Mouse (Mus musculus) heart, embryonic 15.5 days (tissue): ENCODE results near the gene Kcnab1. TPM values are rescaled to one million over a fixed set of nuclear protein-coding genes. Genes with fewer than 3 reads are reported as not detected.

Experiments
- ATAC-seq: fragments of 200-750 bp; cut with Nextera tagmentation; replicated peaks from 2 replicates; pipeline ENCODE4 v1.8.0; 2017; ENCODE audit warnings: low read depth, moderate TSS enrichment; ENCODE audit not compliant: insufficient number of reproducible peaks, insufficient read depth, low FRiP score
- H3K27ac ChIP-seq: fragments of 300-500 bp; sonication (generic); 2 replicates; pipeline ENCODE4 v1.5.1; 2015; ENCODE audit warnings: mild to moderate bottlenecking, inconsistent platforms
- H3K27me3 ChIP-seq: fragments of 300-500 bp; sonication (generic); 2 replicates; pipeline ENCODE4 v1.6.1; 2015; ENCODE audit warnings: inconsistent platforms
- H3K36me3 ChIP-seq: fragments of 300-500 bp; sonication (generic); 2 replicates; pipeline ENCODE4 v1.6.1; 2015; ENCODE audit warnings: mild to moderate bottlenecking, inconsistent platforms
- H3K4me1 ChIP-seq: fragments of 300-500 bp; sonication (generic); replicated peaks from 2 replicates; pipeline ENCODE4 v1.6.1; 2015; ENCODE audit warnings: inconsistent platforms
- H3K4me2 ChIP-seq: fragments of 300-500 bp; sonication (generic); 2 replicates; pipeline ENCODE4 v1.6.1; 2015; ENCODE audit warnings: inconsistent platforms, mild to moderate bottlenecking, moderate library complexity
- H3K4me3 ChIP-seq: fragments of 300-500 bp; sonication (generic); 2 replicates; pipeline ENCODE4 v1.5.1; 2015; ENCODE audit warnings: mild to moderate bottlenecking, inconsistent platforms
- H3K9ac ChIP-seq: fragments of 300-500 bp; sonication (generic); 2 replicates; pipeline ENCODE4 v1.6.1; 2015; ENCODE audit warnings: mild to moderate bottlenecking, inconsistent platforms
- H3K9me3 ChIP-seq: fragments of 300-500 bp; sonication (generic); replicated peaks from 2 replicates; pipeline ENCODE4 v1.6.1; 2016; ENCODE audit warnings: inconsistent platforms
- WGBS: fragments of 180-500 bp; shearing (Covaris S2); methylation state at CpG from one replicate; pipeline ENCODE4 v1.1.7; 2015; ENCODE audit warnings: mixed read lengths; 5-methylcytosine and 5-hydroxymethylcytosine counted together
- polyA plus RNA-seq: library from polyadenylated mRNA; unstranded; fragments of >200 nt; fragmentation: Nextera tagmentation; extraction: Ambion mirVana; gene quantifications from 2 replicates; pipeline ENCODE4 v1.2.1, GENCODE M21; 2015

Kcnab1 gene
- polyA plus RNA-seq, 1 experiment from 2014 or later = 2.3 TPM

GRCm38 (mm10) chr3:65358275-65358674 lies 249.1 kb downstream of the Kcnab1 start:
- H3K27me3 ChIP-seq = no peaks in the 10 kb centered on the region
- WGBS = 60% methylated on average over 2 of the region's 2 CpGs
- H3K4me3 ChIP-seq = no peak overlapping the region
- H3K9ac ChIP-seq = no peak overlapping the region
- no peaks in the 10 kb centered on the region for H3K36me3 ChIP-seq
- no peak overlapping the region for H3K27ac ChIP-seq
- H3K4me2 ChIP-seq = no peak overlapping the region
- no peak for ATAC-seq
- no peaks in the 10 kb centered on the region for H3K9me3 ChIP-seq
- H3K4me1 ChIP-seq = peaks cover 27% of the 10 kb centered on the region

- H3K27me3 ChIP-seq = no peaks in the 10 kb centered on the region
- H3K27ac ChIP-seq = no peak overlapping the region
- 83% methylated on average over 2 of the region's 2 CpGs for WGBS
- H3K4me1 ChIP-seq = peaks cover 27% of the 10 kb centered on the region
- no peak for ATAC-seq
- no peak overlapping the region for H3K9ac ChIP-seq
- no peak overlapping the region for H3K4me3 ChIP-seq
- H3K4me2 ChIP-seq = no peak overlapping the region
- no peaks in the 10 kb centered on the region for H3K9me3 ChIP-seq
- H3K36me3 ChIP-seq = no peaks in the 10 kb centered on the region
Observed at GRCm38 (mm10) chr3:65358841-65359240, 249.7 kb downstream of the Kcnab1 start.

- ATAC-seq = peak; percentile 63; the same call in 1 of the 2 replicates
- Histone ChIP-seq H3K4me1 (peaks cover 27% of the 10 kb centered on the region), H3K36me3 (no peaks in the 10 kb centered on the region), H3K4me2 (peak overlapping the region; percentile 47), H3K9me3 (no peaks in the 10 kb centered on the region), H3K4me3 (peak overlapping the region; percentile 14; the same call in 1 of the 2 replicates), H3K27me3 (no peaks in the 10 kb centered on the region), H3K9ac (no peak overlapping the region), H3K27ac (peak overlapping the region; percentile 65)
- 17% methylated on average over 8 of the region's 8 CpGs for WGBS
Observed at GRCm38 (mm10) chr3:65360163-65360969, 251.2 kb downstream of the Kcnab1 start.

- 0 out of 2 replicates have a peak, but pooled peaks have one; percentile 54 for ATAC-seq
- Histone ChIP-seq H3K4me1 (peaks cover 22% of the 10 kb centered on the region), H3K9me3 (no peaks in the 10 kb centered on the region), H3K27ac (no peak overlapping the region), H3K36me3 (no peaks in the 10 kb centered on the region), H3K27me3 (no peaks in the 10 kb centered on the region), H3K4me3 (no peak overlapping the region), H3K4me2 (no peak overlapping the region), H3K9ac (no peak overlapping the region)
- WGBS = 83% methylated on average over 1 of the region's 1 CpGs
Observed at GRCm38 (mm10) chr3:65363438-65363837, 254.3 kb downstream of the Kcnab1 start.

GRCm38 (mm10) chr3:65365184-65365583 lies 256.0 kb downstream of the Kcnab1 start:
- Histone ChIP-seq H3K9ac (no peak overlapping the region), H3K4me2 (no peak overlapping the region), H3K27me3 (no peaks in the 10 kb centered on the region), H3K36me3 (0 out of 2 replicates have a peak, but pooled peaks cover 4% of the 10 kb centered on the region), H3K27ac (no peak overlapping the region), H3K4me1 (peaks cover 11% of the 10 kb centered on the region), H3K4me3 (no peak overlapping the region), H3K9me3 (no peaks in the 10 kb centered on the region)
- no peak for ATAC-seq
- 70% methylated on average over 6 of the region's 6 CpGs for WGBS

- H3K9me3 ChIP-seq = no peaks in the 10 kb centered on the region
- H3K4me1 ChIP-seq = peaks cover 3% of the 10 kb centered on the region
- H3K27ac ChIP-seq = no peak overlapping the region
- H3K27me3 ChIP-seq = no peaks in the 10 kb centered on the region
- H3K4me3 ChIP-seq = no peak overlapping the region
- no peak overlapping the region for H3K4me2 ChIP-seq
- 90% methylated on average over 10 of the region's 10 CpGs for WGBS
- H3K36me3 ChIP-seq = 0 out of 2 replicates have a peak, but pooled peaks cover 4% of the 10 kb centered on the region
- no peak for ATAC-seq
- no peak overlapping the region for H3K9ac ChIP-seq
Observed at GRCm38 (mm10) chr3:65365921-65366710, 256.9 kb downstream of the Kcnab1 start.

GRCm38 (mm10) chr3:65367944-65368343 lies 258.8 kb downstream of the Kcnab1 start:
- H3K36me3 ChIP-seq = 0 out of 2 replicates have a peak, but pooled peaks cover 4% of the 10 kb centered on the region
- no peak overlapping the region for H3K27ac ChIP-seq
- H3K4me2 ChIP-seq = no peak overlapping the region
- 55% methylated on average over 4 of the region's 4 CpGs for WGBS
- no peak overlapping the region for H3K4me3 ChIP-seq
- H3K4me1 ChIP-seq = no peaks in the 10 kb centered on the region
- H3K9ac ChIP-seq = no peak overlapping the region
- no peaks in the 10 kb centered on the region for H3K9me3 ChIP-seq
- no peaks in the 10 kb centered on the region for H3K27me3 ChIP-seq
- ATAC-seq = no peak

- Histone ChIP-seq H3K27ac (no peak overlapping the region), H3K36me3 (peaks cover 12% of the 10 kb centered on the region), H3K9ac (no peak overlapping the region), H3K4me2 (no peak overlapping the region), H3K9me3 (no peaks in the 10 kb centered on the region), H3K4me3 (no peak overlapping the region), H3K4me1 (peaks cover 7% of the 10 kb centered on the region; the same call in 1 of the 2 replicates), H3K27me3 (no peaks in the 10 kb centered on the region)
- WGBS = 73% methylated on average over 4 of the region's 4 CpGs
- ATAC-seq = no peak
Observed at GRCm38 (mm10) chr3:65372552-65372951, 263.4 kb downstream of the Kcnab1 start.

- Histone ChIP-seq H3K27ac (peak overlapping the region; percentile 10; the same call in 1 of the 2 replicates), H3K36me3 (peaks cover 14% of the 10 kb centered on the region), H3K9ac (no peak overlapping the region), H3K4me2 (no peak overlapping the region), H3K27me3 (no peaks in the 10 kb centered on the region), H3K9me3 (no peaks in the 10 kb centered on the region), H3K4me1 (peaks cover 7% of the 10 kb centered on the region; the same call in 1 of the 2 replicates), H3K4me3 (no peak overlapping the region)
- WGBS = 53% methylated on average over 5 of the region's 5 CpGs
- 0 out of 2 replicates have a peak, but pooled peaks have one; percentile 39 for ATAC-seq
Observed at GRCm38 (mm10) chr3:65373594-65374182, 264.5 kb downstream of the Kcnab1 start.

GRCm38 (mm10) chr3:65374729-65375128 lies 265.5 kb downstream of the Kcnab1 start:
- H3K27ac ChIP-seq = no peak overlapping the region
- 70% methylated on average over 3 of the region's 3 CpGs for WGBS
- H3K4me2 ChIP-seq = no peak overlapping the region
- H3K4me1 ChIP-seq = peaks cover 7% of the 10 kb centered on the region; the same call in 1 of the 2 replicates
- H3K36me3 ChIP-seq = peaks cover 16% of the 10 kb centered on the region
- ATAC-seq = no peak
- H3K9me3 ChIP-seq = no peaks in the 10 kb centered on the region
- H3K9ac ChIP-seq = no peak overlapping the region
- no peaks in the 10 kb centered on the region for H3K27me3 ChIP-seq
- H3K4me3 ChIP-seq = no peak overlapping the region

GRCm38 (mm10) chr3:65378724-65379123 lies 269.5 kb downstream of the Kcnab1 start:
- Histone ChIP-seq H3K27ac (no peak overlapping the region), H3K4me2 (no peak overlapping the region), H3K9ac (no peak overlapping the region), H3K27me3 (no peaks in the 10 kb centered on the region), H3K4me1 (peaks cover 9% of the 10 kb centered on the region; the same call in 1 of the 2 replicates), H3K9me3 (no peaks in the 10 kb centered on the region), H3K4me3 (no peak overlapping the region), H3K36me3 (peaks cover 37% of the 10 kb centered on the region)
- ATAC-seq = no peak
